8 mouse cellular contexts compared by ENCODE assay signal in the genomic region with DNA sequence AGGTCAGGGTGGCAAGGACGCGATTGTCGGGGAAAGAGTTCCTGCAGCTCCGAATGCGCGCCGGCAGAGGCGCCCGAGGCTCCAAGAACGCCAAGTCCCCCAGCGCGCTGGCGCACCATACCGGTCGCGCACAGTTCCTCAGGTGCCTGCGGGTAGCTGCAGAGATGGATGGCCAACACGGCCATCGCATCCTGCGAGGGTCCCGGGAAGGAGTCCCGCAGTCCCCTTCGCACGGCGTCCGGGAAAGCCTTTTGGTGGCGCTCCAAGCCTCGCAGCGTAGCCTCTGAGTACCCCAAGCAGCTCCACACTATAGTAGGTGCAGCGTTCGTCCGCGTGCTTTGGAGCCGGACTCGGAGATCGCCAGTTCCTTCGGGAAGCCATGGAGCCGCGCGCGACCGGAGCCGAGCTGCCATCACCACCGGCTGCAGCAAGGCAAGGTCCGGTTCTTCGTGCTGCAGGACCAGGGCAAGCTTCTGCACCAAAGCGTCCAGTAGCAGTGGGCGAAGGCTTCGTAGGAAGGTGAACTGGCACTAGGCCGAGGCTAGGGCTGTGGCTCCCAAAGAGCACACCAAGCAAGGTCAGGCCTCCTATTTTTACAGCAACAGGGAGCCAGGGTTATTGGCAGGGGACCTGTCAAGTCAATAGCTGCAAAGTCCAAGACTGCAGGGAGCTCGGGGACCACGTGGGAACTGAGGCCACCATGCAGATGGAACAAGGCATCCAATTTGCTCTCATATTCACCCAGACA. TPM values are rescaled to one million over a fixed set of nuclear protein-coding genes. Genes with fewer than 3 reads are reported as not detected.
DNase-seq lines count a peak whose midpoint lies in the region; ATAC-seq lines count a peak whose summit lies in the region.

No protein-coding gene starts in this region.

- H3K27me3 ChIP-seq in midbrain, embryonic 14.5 days (ENCODE audit: control insufficient read depth, insufficient read depth, low read length), result peaks cover 9% of the 10 kb centered on the region; the same call in 1 of the 2 replicates

- 7% methylated on average over 52 of the region's 52 CpGs for WGBS in midbrain, embryonic 14.5 days

- peak overlapping the region; percentile 71 for H3K4me2 ChIP-seq in midbrain, embryonic 14.5 days (ENCODE audit: low read length)

- peak overlapping the region; percentile 48 for H3K9ac ChIP-seq in midbrain, embryonic 14.5 days (replicated peaks; ENCODE audit: low read length)

- H3K4me3 ChIP-seq in midbrain, embryonic 14.5 days (replicated peaks; ENCODE audit: low read depth, low read length), result peak overlapping the region; percentile 35

- peak; percentile 55 for DNase-seq in CD4-positive, CD25-positive, alpha-beta regulatory T cell, adult 2 months (ENCODE audit: low read depth, low spot score)
- peak; percentile 26 for DNase-seq in urinary bladder, postnatal 25 days (ENCODE audit: low spot score)
- no peak for DNase-seq in urinary bladder, postnatal 14 days (ENCODE audit: low spot score)
- DNase-seq in heart, postnatal 36 days, result peak; percentile 21 to 28
- peak; percentile 57 to 69 for DNase-seq in left cerebral cortex, postnatal 36 days (ENCODE audit: low spot score in 2 of 2)
- peak; percentile 85 for DNase-seq in midbrain, embryonic 14.5 days
- peak; percentile 55 for DNase-seq in thymus, postnatal 0 days (ENCODE audit: low spot score)

- H3K36me3 ChIP-seq in midbrain, embryonic 14.5 days (ENCODE audit: control insufficient read depth, insufficient read depth, low read length), result no peaks in the 10 kb centered on the region

- no peak for ATAC-seq in CD4-positive, CD25-positive, alpha-beta regulatory T cell, adult 4 months
- ATAC-seq in midbrain, embryonic 14.5 days (ENCODE audit: low FRiP score, low TSS enrichment), result no peak

- no peaks in the 10 kb centered on the region for H3K9me3 ChIP-seq in midbrain, embryonic 14.5 days (ENCODE audit: control insufficient read depth, low read length)

- H3K27ac ChIP-seq in midbrain, embryonic 14.5 days (replicated peaks; ENCODE audit: low read depth, low read length), result 0 out of 2 replicates have a peak overlapping the region, but pooled peaks have one; percentile 20

- peaks cover 6% of the 10 kb centered on the region; the same call in 1 of the 2 replicates for H3K4me1 ChIP-seq in midbrain, embryonic 14.5 days (ENCODE audit: control insufficient read depth, insufficient read depth, low read length)

- intact Hi-C loops in heart, postnatal 36 days (cut with DNase I), result no loop called here
- intact Hi-C loops in left cerebral cortex, postnatal 36 days (cut with DNase I), result no loop called here

RNA-seq across cellular contexts. Expression of a gene that starts 20.4 kb away (rescaled TPM):
- 100 to 1,000 TPM; 426 to 510 TPM for polyA plus RNA-seq in CD4-positive, CD25-positive, alpha-beta regulatory T cell, adult 4 months (2017; shearing (Covaris generic))
- total RNA-seq in heart, postnatal 36 days (2021), result 100 to 1,000 TPM; 123 to 133 TPM
- total RNA-seq in left cerebral cortex, postnatal 36 days (2021), result 100 to 1,000 TPM; 215 to 247 TPM
- 93.7 and 108 TPM in 2 replicates for polyA plus RNA-seq in midbrain, embryonic 14.5 days (2014; fragmentation: Nextera tagmentation; extraction: Ambion mirVana)
- 191 and 202 TPM in 2 replicates for polyA plus RNA-seq in thymus, postnatal 0 days (2015; fragmentation: Nextera tagmentation; extraction: Ambion mirVana)

RNA-seq across cellular contexts. Expression of a gene that starts 21.3 kb away (rescaled TPM):
- 10 to 100 TPM; 27.1 to 30.3 TPM for polyA plus RNA-seq in CD4-positive, CD25-positive, alpha-beta regulatory T cell, adult 4 months (2017; shearing (Covaris generic))
- total RNA-seq in heart, postnatal 36 days (2021), result 10 to 100 TPM; 57.2 to 59.2 TPM
- total RNA-seq in left cerebral cortex, postnatal 36 days (2021), result 10 to 100 TPM; 13.1 to 13.7 TPM
- 125 and 129 TPM in 2 replicates for polyA plus RNA-seq in midbrain, embryonic 14.5 days (2014; fragmentation: Nextera tagmentation; extraction: Ambion mirVana)
- 39.7 and 41.2 TPM in 2 replicates for polyA plus RNA-seq in thymus, postnatal 0 days (2015; fragmentation: Nextera tagmentation; extraction: Ambion mirVana)

RNA-seq across cellular contexts. Expression of a gene that starts 51.9 kb away (rescaled TPM):
- under 1 TPM in 1 of 2 experiments, not detected in 1; 0.23 TPM for polyA plus RNA-seq in CD4-positive, CD25-positive, alpha-beta regulatory T cell, adult 4 months (2017; shearing (Covaris generic))
- under 1 TPM in 1 of 2 experiments, not detected in 1; 0.28 TPM for total RNA-seq in heart, postnatal 36 days (2021)
- under 1 TPM; 0.39 to 0.47 TPM for total RNA-seq in left cerebral cortex, postnatal 36 days (2021)
- 0.41 and 0.49 TPM in 2 replicates for polyA plus RNA-seq in midbrain, embryonic 14.5 days (2014; fragmentation: Nextera tagmentation; extraction: Ambion mirVana)
- 0.12 TPM in 1 of 2 replicates, not detected in the other for polyA plus RNA-seq in thymus, postnatal 0 days (2015; fragmentation: Nextera tagmentation; extraction: Ambion mirVana)
